Mouse (Mus musculus) G1E (cell line): ENCODE data around the gene Ifit1bl1.

Experiments used
- CTCF ChIP-seq: IDR thresholded peaks from 2 replicates; pipeline ENCODE4 v1.5.1; 2012; ENCODE audit warnings: low read depth, low read length, inconsistent platforms, mixed read lengths
- GATA1 ChIP-seq: IDR thresholded peaks from 2 replicates; pipeline ENCODE4 v1.6.1; 2012; ENCODE audit warnings: borderline replicate concordance, low read length, inconsistent platforms, mixed read lengths
- POLR2AphosphoS5 ChIP-seq: IDR thresholded peaks from 2 replicates; pipeline ENCODE4 v1.6.1; 2012; ENCODE audit warnings: low read depth, low read length, inconsistent platforms; ENCODE audit not compliant: insufficient replicate concordance
- TAL1 ChIP-seq: conservative IDR thresholded peaks from 2 replicates; pipeline ENCODE4 v1.6.1; 2012; ENCODE audit warnings: low read depth, low read length, inconsistent platforms, mixed read lengths

DNA sequence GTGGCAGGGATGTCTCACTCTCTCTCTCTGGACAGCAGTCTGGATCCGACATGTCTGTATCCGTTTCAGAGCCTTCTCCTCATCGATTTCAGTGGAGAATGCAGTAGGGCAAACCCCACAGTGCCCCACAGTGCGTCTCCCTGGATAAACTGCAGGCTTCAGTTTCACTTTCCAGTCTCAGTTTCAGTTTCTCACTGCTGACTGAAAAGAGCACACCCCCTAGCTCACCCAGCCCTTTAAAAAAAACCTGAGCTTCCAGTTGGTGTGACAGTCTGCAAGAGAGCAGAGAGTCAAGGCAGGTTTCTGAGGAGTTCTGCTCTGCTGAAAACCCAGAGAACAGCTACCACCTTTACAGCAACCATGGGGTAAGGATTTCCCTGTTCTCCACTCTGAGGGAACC lies 38.9 kb upstream of the Ifit1bl1 start, which contains the start of the genes Ifit1bl2 and Ifit1:
- TF ChIP-seq CTCF (no peak), GATA1 (no peak), TAL1 (no peak), POLR2AphosphoS5 (no peak)
